Mouse (Mus musculus): ENCODE results near the gene Pacs2. TPM values are rescaled to one million over a fixed set of nuclear protein-coding genes. Genes with fewer than 3 reads are reported as not detected.

Gene Pacs2
- polyA plus RNA-seq, 1 experiment from 2014 or later, result 17.4 TPM

- Histone ChIP-seq H3K9me3 (replicated peaks) (no peaks in the 10 kb centered on the region), H3K27me3 (no peaks in the 10 kb centered on the region), H3K4me3 (no peak overlapping the region), H3K36me3 (ENCODE audit: poor library complexity, severe bottlenecking) (peaks cover 91% of the 10 kb centered on the region), H3K4me2 (no peak overlapping the region), H3K4me1 (no peaks in the 10 kb centered on the region; the same call in 1 of the 2 replicates), H3K9ac (no peak overlapping the region), H3K27ac (no peak overlapping the region)
- ATAC-seq, result no peak
- 92% methylated on average over 9 of the region's 9 CpGs for WGBS
Observed at GRCm38 (mm10) chr12:113049836-113050235, 35.5 kb downstream of the Pacs2 start.

GRCm38 (mm10) chr12:113050671-113051070, 36.4 kb downstream of the Pacs2 start:
- Histone ChIP-seq H3K9me3 (replicated peaks) (no peaks in the 10 kb centered on the region), H3K36me3 (ENCODE audit: poor library complexity, severe bottlenecking) (peaks cover 91% of the 10 kb centered on the region), H3K4me1 (no peaks in the 10 kb centered on the region), H3K4me3 (no peak overlapping the region), H3K27ac (no peak overlapping the region), H3K9ac (no peak overlapping the region), H3K27me3 (no peaks in the 10 kb centered on the region), H3K4me2 (no peak overlapping the region)
- ATAC-seq, result no peak
- 92% methylated on average over 12 of the region's 12 CpGs for WGBS

GRCm38 (mm10) chr12:113051628-113052403, 37.5 kb downstream of the Pacs2 start:
- 72% methylated on average over 9 of the region's 9 CpGs for WGBS
- Histone ChIP-seq H3K9ac (no peak overlapping the region), H3K27ac (no peak overlapping the region)

GRCm38 (mm10) chr12:113056089-113056488, 41.8 kb downstream of the Pacs2 start:
- Histone ChIP-seq H3K9ac (no peak overlapping the region), H3K4me2 (no peak overlapping the region), H3K4me3 (no peak overlapping the region), H3K27me3 (no peaks in the 10 kb centered on the region), H3K36me3 (ENCODE audit: poor library complexity, severe bottlenecking) (peaks cover 97% of the 10 kb centered on the region), H3K27ac (no peak overlapping the region), H3K9me3 (replicated peaks) (no peaks in the 10 kb centered on the region), H3K4me1 (no peaks in the 10 kb centered on the region)
- no peak for ATAC-seq
- WGBS, result 92% methylated on average over 8 of the region's 8 CpGs

More at GRCm38 (mm10) chr12:113051628-113052403, 37.5 kb downstream of the Pacs2 start:
- H3K4me1 ChIP-seq, result no peaks in the 10 kb centered on the region
- H3K36me3 ChIP-seq (ENCODE audit: poor library complexity, severe bottlenecking), result peaks cover 90% of the 10 kb centered on the region
- no peaks in the 10 kb centered on the region for H3K27me3 ChIP-seq
- H3K9me3 ChIP-seq (replicated peaks), result no peaks in the 10 kb centered on the region
- no peak overlapping the region for H3K4me3 ChIP-seq
- no peak for ATAC-seq
- no peak overlapping the region for H3K4me2 ChIP-seq

- Histone ChIP-seq H3K36me3 (ENCODE audit: poor library complexity, severe bottlenecking) (peaks cover 98% of the 10 kb centered on the region), H3K4me3 (no peak overlapping the region), H3K4me1 (no peaks in the 10 kb centered on the region), H3K9me3 (replicated peaks) (no peaks in the 10 kb centered on the region), H3K27ac (no peak overlapping the region), H3K9ac (no peak overlapping the region), H3K27me3 (no peaks in the 10 kb centered on the region), H3K4me2 (no peak overlapping the region)
- no peak for ATAC-seq
- WGBS, result over 99% methylated on average over 5 of the region's 5 CpGs
Observed at GRCm38 (mm10) chr12:113060178-113060577, 45.9 kb downstream of the Pacs2 start.

GRCm38 (mm10) chr12:113061606-113062005, 47.3 kb downstream of the Pacs2 start:
- Histone ChIP-seq H3K36me3 (ENCODE audit: poor library complexity, severe bottlenecking) (peaks cover 98% of the 10 kb centered on the region), H3K27ac (no peak overlapping the region), H3K4me3 (no peak overlapping the region), H3K27me3 (no peaks in the 10 kb centered on the region), H3K9me3 (replicated peaks) (no peaks in the 10 kb centered on the region), H3K9ac (no peak overlapping the region), H3K4me2 (no peak overlapping the region), H3K4me1 (no peaks in the 10 kb centered on the region)
- WGBS, result 87% methylated on average over 9 of the region's 9 CpGs
- no peak for ATAC-seq

GRCm38 (mm10) chr12:113062201-113062600, 47.9 kb downstream of the Pacs2 start:
- no peak for ATAC-seq
- H3K9me3 ChIP-seq (replicated peaks), result no peaks in the 10 kb centered on the region
- peaks cover 97% of the 10 kb centered on the region for H3K36me3 ChIP-seq (ENCODE audit: poor library complexity, severe bottlenecking)

GRCm38 (mm10) chr12:113063700-113064099, 49.4 kb downstream of the Pacs2 start:
- H3K9ac ChIP-seq, result no peak overlapping the region
- no peaks in the 10 kb centered on the region for H3K27me3 ChIP-seq
- no peak overlapping the region for H3K4me2 ChIP-seq
- no peak for ATAC-seq
- no peak overlapping the region for H3K27ac ChIP-seq
- H3K4me1 ChIP-seq, result no peaks in the 10 kb centered on the region
- 92% methylated on average over 7 of the region's 7 CpGs for WGBS
- no peaks in the 10 kb centered on the region for H3K9me3 ChIP-seq (replicated peaks)
- H3K36me3 ChIP-seq (ENCODE audit: poor library complexity, severe bottlenecking), result peaks cover 91% of the 10 kb centered on the region
- H3K4me3 ChIP-seq, result no peak overlapping the region

More at GRCm38 (mm10) chr12:113062201-113062600, 47.9 kb downstream of the Pacs2 start:
- Histone ChIP-seq H3K4me3 (no peak overlapping the region), H3K4me2 (no peak overlapping the region), H3K4me1 (no peaks in the 10 kb centered on the region), H3K27me3 (no peaks in the 10 kb centered on the region), H3K27ac (no peak overlapping the region), H3K9ac (no peak overlapping the region)
- 88% methylated on average over 10 of the region's 10 CpGs for WGBS

- Histone ChIP-seq H3K4me1 (no peaks in the 10 kb centered on the region), H3K4me2 (no peak overlapping the region), H3K27ac (no peak overlapping the region), H3K27me3 (no peaks in the 10 kb centered on the region), H3K4me3 (no peak overlapping the region), H3K9ac (no peak overlapping the region), H3K36me3 (ENCODE audit: poor library complexity, severe bottlenecking) (peaks cover 83% of the 10 kb centered on the region), H3K9me3 (replicated peaks) (no peaks in the 10 kb centered on the region)
- WGBS, result 87% methylated on average over 7 of the region's 7 CpGs
- ATAC-seq, result no peak
Observed at GRCm38 (mm10) chr12:113068002-113068401, 53.7 kb downstream of the Pacs2 start.

- H3K4me2 ChIP-seq, result no peak overlapping the region
- H3K9me3 ChIP-seq (replicated peaks), result no peaks in the 10 kb centered on the region
- peaks cover 69% of the 10 kb centered on the region for H3K36me3 ChIP-seq (ENCODE audit: poor library complexity, severe bottlenecking)
- no peaks in the 10 kb centered on the region for H3K27me3 ChIP-seq
- peaks cover 11% of the 10 kb centered on the region for H3K4me1 ChIP-seq
- no peak for ATAC-seq
- no peak overlapping the region for H3K27ac ChIP-seq
- 96% methylated on average over 6 of the region's 6 CpGs for whole genome bisulfite sequencing
- no peak overlapping the region for H3K9ac ChIP-seq
- no peak overlapping the region for H3K4me3 ChIP-seq
Observed at GRCm38 (mm10) chr12:113069389-113069788, 55.1 kb downstream of the Pacs2 start.

- peaks cover 52% of the 10 kb centered on the region for H3K36me3 ChIP-seq (ENCODE audit: poor library complexity, severe bottlenecking)
- WGBS, result 89% methylated on average over 6 of the region's 6 CpGs
Observed at GRCm38 (mm10) chr12:113071321-113071720, 57.0 kb downstream of the Pacs2 start.

GRCm38 (mm10) chr12:113071827-113072226, 57.5 kb downstream of the Pacs2 start:
- Histone ChIP-seq H3K9me3 (replicated peaks) (no peaks in the 10 kb centered on the region), H3K9ac (no peak overlapping the region), H3K4me3 (no peak overlapping the region), H3K4me1 (peaks cover 17% of the 10 kb centered on the region), H3K36me3 (ENCODE audit: poor library complexity, severe bottlenecking) (peaks cover 47% of the 10 kb centered on the region), H3K27ac (no peak overlapping the region), H3K4me2 (no peak overlapping the region), H3K27me3 (no peaks in the 10 kb centered on the region)
- no peak for ATAC-seq
- 86% methylated on average over 6 of the region's 6 CpGs for WGBS

More at GRCm38 (mm10) chr12:113071321-113071720, 57.0 kb downstream of the Pacs2 start:
- H3K27ac ChIP-seq, result no peak overlapping the region
- H3K4me3 ChIP-seq, result no peak overlapping the region
- H3K4me1 ChIP-seq, result peaks cover 17% of the 10 kb centered on the region
- no peaks in the 10 kb centered on the region for H3K27me3 ChIP-seq
- H3K9me3 ChIP-seq (replicated peaks), result no peaks in the 10 kb centered on the region
- H3K9ac ChIP-seq, result no peak overlapping the region
- no peak overlapping the region for H3K4me2 ChIP-seq
- no peak for ATAC-seq
